Comparison of ENCODE assay signal across 13 mouse cellular contexts in genomic region chr5:124192251-124192710, GRCm38 (mm10). TPM values are rescaled to one million over a fixed set of nuclear protein-coding genes. Genes with fewer than 3 reads are reported as not detected.
DNase-seq lines count a peak whose midpoint lies in the region; ATAC-seq and TF ChIP-seq lines count a peak whose summit lies in the region.
"Had no signal": no experiment of that assay in that cellular context is flagged by ENCODE, and none has a peak within 500 bp of the region (broad histone marks: within the 10 kb centered on the region; RNA-seq: fewer than 3 reads in every experiment).

No protein-coding gene starts in this region.

- ATAC-seq in midbrain, embryonic 16.5 days = no peak
- ATAC-seq in heart, embryonic 13.5 days (ENCODE audit: extremely low read depth, insufficient number of reproducible peaks, low FRiP score, low TSS enrichment) = no peak
- no peak for ATAC-seq in midbrain, embryonic 14.5 days (ENCODE audit: low FRiP score, low TSS enrichment)

- no peaks in the 10 kb centered on the region for H3K9me3 ChIP-seq in midbrain, embryonic 10.5 days (replicated peaks)
- no peaks in the 10 kb centered on the region for H3K9me3 ChIP-seq in midbrain, embryonic 16.5 days (replicated peaks; ENCODE audit: control insufficient read depth, low read length, poor library complexity, severe bottlenecking)
- no peaks in the 10 kb centered on the region for H3K9me3 ChIP-seq in heart, embryonic 13.5 days
- H3K9me3 ChIP-seq in midbrain, embryonic 14.5 days (ENCODE audit: control insufficient read depth, low read length) = no peaks in the 10 kb centered on the region

- peak overlapping the region; percentile 91 for H3K27ac ChIP-seq in heart, adult 2 months
- H3K27ac ChIP-seq in midbrain, embryonic 10.5 days (replicated peaks) = 0 out of 2 replicates have a peak overlapping the region, but pooled peaks have one; percentile 55
- H3K27ac ChIP-seq in midbrain, embryonic 16.5 days (ENCODE audit: low read length) = no peak overlapping the region; the same call in 1 of the 2 replicates
- H3K27ac ChIP-seq in heart, embryonic 13.5 days (replicated peaks) = peak overlapping the region; percentile 90
- peak overlapping the region; percentile 67 for H3K27ac ChIP-seq in midbrain, embryonic 14.5 days (replicated peaks; ENCODE audit: low read depth, low read length)

- no peaks in the 10 kb centered on the region for H3K79me2 ChIP-seq in heart, adult 2 months (replicated peaks; ENCODE audit: control insufficient read depth, insufficient read depth, low read length)

- intact Hi-C loops in heart, adult 2 months (cut with DNase I) = no loop called here

- H3K27me3 ChIP-seq in heart, adult 2 months (ENCODE audit: control insufficient read depth, insufficient read depth, low read length) = no peaks in the 10 kb centered on the region
- peaks cover 12% of the 10 kb centered on the region; the same call in 1 of the 2 replicates for H3K27me3 ChIP-seq in midbrain, embryonic 10.5 days (ENCODE audit: low read depth, poor library complexity, severe bottlenecking)
- no peaks in the 10 kb centered on the region for H3K27me3 ChIP-seq in midbrain, embryonic 16.5 days (ENCODE audit: control insufficient read depth, insufficient read depth, low read depth, low read length)
- H3K27me3 ChIP-seq in heart, embryonic 13.5 days (replicated peaks) = no peaks in the 10 kb centered on the region
- H3K27me3 ChIP-seq in midbrain, embryonic 14.5 days (ENCODE audit: control insufficient read depth, insufficient read depth, low read length) = no peaks in the 10 kb centered on the region
- H3K27me3 ChIP-seq: CH12.LX had no signal

- no peak overlapping the region for H3K4me2 ChIP-seq in midbrain, embryonic 16.5 days (ENCODE audit: low read length)
- H3K4me2 ChIP-seq in heart, embryonic 13.5 days = peak overlapping the region; percentile 48
- no peak overlapping the region for H3K4me2 ChIP-seq in midbrain, embryonic 14.5 days (ENCODE audit: low read length)

- peaks cover 51% of the 10 kb centered on the region for H3K4me1 ChIP-seq in heart, adult 2 months (ENCODE audit: control insufficient read depth, insufficient read depth, low read length)
- H3K4me1 ChIP-seq in midbrain, embryonic 10.5 days = peaks cover 57% of the 10 kb centered on the region
- H3K4me1 ChIP-seq in midbrain, embryonic 16.5 days (ENCODE audit: control insufficient read depth, insufficient read depth, low read length) = peaks cover 37% of the 10 kb centered on the region
- peaks cover 94% of the 10 kb centered on the region for H3K4me1 ChIP-seq in heart, embryonic 13.5 days
- H3K4me1 ChIP-seq in midbrain, embryonic 14.5 days (ENCODE audit: control insufficient read depth, insufficient read depth, low read length) = peaks cover 49% of the 10 kb centered on the region

- peak in 1 of 2 experiments; percentile 62 for DNase-seq in heart, adult 2 months
- DNase-seq in heart, adult 9 months (ENCODE audit: low spot score in 2 of 2) = no peak
- DNase-seq in midbrain, embryonic 10.5 days (ENCODE audit: low spot score) = no peak
- DNase-seq in midbrain, embryonic 14.5 days = no peak
- DNase-seq in adrenal gland, postnatal 10 days = no peak
- DNase-seq in spleen, postnatal 4 days (ENCODE audit: low spot score in 2 of 2) = no peak
- DNase-seq: adrenal gland, postnatal 36 days; cerebellum, adult 18-20 months; kidney, postnatal 4 days; lung, adult 2 months had no signal

- TF ChIP-seq EP300 in heart, adult 2 months (IDR thresholded peaks at IDR 0.05; ENCODE audit: insufficient read depth, low read depth, low read length) = peak; percentile 38; the same call in 1 of the 2 replicates

- TF ChIP-seq POLR2A in heart, adult 2 months (IDR thresholded peaks at IDR 0.05; ENCODE audit: insufficient read depth, low read depth, low read length) = peak; percentile 55

- peak overlapping the region; percentile 19; the same call in 1 of the 2 replicates for H3K4me3 ChIP-seq in heart, adult 2 months
- no peak overlapping the region for H3K4me3 ChIP-seq in midbrain, embryonic 10.5 days
- H3K4me3 ChIP-seq in midbrain, embryonic 16.5 days (ENCODE audit: low read depth, low read length) = no peak overlapping the region
- no peak overlapping the region for H3K4me3 ChIP-seq in heart, embryonic 13.5 days
- H3K4me3 ChIP-seq in midbrain, embryonic 14.5 days (replicated peaks; ENCODE audit: low read depth, low read length) = no peak overlapping the region

- WGBS in heart, adult 2 months = 33% methylated on average over 7 of the region's 7 CpGs
- WGBS in midbrain, embryonic 10.5 days = 87% methylated on average over 7 of the region's 7 CpGs
- WGBS in midbrain, embryonic 16.5 days = 89% methylated on average over 7 of the region's 7 CpGs
- 43% methylated on average over 7 of the region's 7 CpGs for WGBS in heart, embryonic 13.5 days
- 85% methylated on average over 7 of the region's 7 CpGs for WGBS in midbrain, embryonic 14.5 days

- no peak for TF ChIP-seq CTCF in heart, adult 2 months (IDR thresholded peaks at IDR 0.05)

- H3K36me3 ChIP-seq in heart, adult 2 months (ENCODE audit: control insufficient read depth, insufficient read depth, low read length) = peaks cover 7% of the 10 kb centered on the region; the same call in 1 of the 2 replicates
- H3K36me3 ChIP-seq in midbrain, embryonic 10.5 days = no peaks in the 10 kb centered on the region
- H3K36me3 ChIP-seq in midbrain, embryonic 16.5 days (ENCODE audit: control insufficient read depth, insufficient read depth, low read length) = no peaks in the 10 kb centered on the region
- no peaks in the 10 kb centered on the region for H3K36me3 ChIP-seq in heart, embryonic 13.5 days
- no peaks in the 10 kb centered on the region for H3K36me3 ChIP-seq in midbrain, embryonic 14.5 days (ENCODE audit: control insufficient read depth, insufficient read depth, low read length)

- peak overlapping the region; percentile 60 for H3K9ac ChIP-seq in heart, adult 2 months (ENCODE audit: low read depth, low read length)
- no peak overlapping the region for H3K9ac ChIP-seq in midbrain, embryonic 16.5 days (ENCODE audit: low read depth, low read length)
- H3K9ac ChIP-seq in heart, embryonic 13.5 days = peak overlapping the region; percentile 72
- H3K9ac ChIP-seq in midbrain, embryonic 14.5 days (replicated peaks; ENCODE audit: low read length) = no peak overlapping the region

RNA-seq across cellular contexts. Expression of gene Pitpnm2, which starts 57.3 kb away (rescaled TPM):
- total RNA-seq in heart, adult 2 months (2021) = 10 to 100 TPM; 40.1 TPM
- 34.9 and 37.7 TPM in 2 replicates for polyA plus RNA-seq in heart, adult 2 months (2012; rRNA removed)
- polyA plus RNA-seq in midbrain, embryonic 10.5 days (2016; fragmentation: Nextera tagmentation; extraction: Ambion mirVana) = 2.9 and 4.0 TPM in 2 replicates
- polyA plus RNA-seq in midbrain, embryonic 16.5 days (2015; fragmentation: Nextera tagmentation; extraction: Ambion mirVana) = 9.6 and 10.9 TPM in 2 replicates
- polyA plus RNA-seq in heart, embryonic 13.5 days (2015; fragmentation: Nextera tagmentation; extraction: Ambion mirVana) = 5.1 and 6.6 TPM in 2 replicates
- 10.7 and 11.6 TPM in 2 replicates for polyA plus RNA-seq in midbrain, embryonic 14.5 days (2014; fragmentation: Nextera tagmentation; extraction: Ambion mirVana)
- 10 to 100 TPM; 40.4 to 53.6 TPM for total RNA-seq in adrenal gland, postnatal 10 days (2021)

Comparison
In these comparisons a context has a peak if more than half of its experiments do, and no peak if none do; other contexts are left out.
1. H3K9ac ChIP-seq: peak in heart, adult 2 months (single experiment) and heart, embryonic 13.5 days (single experiment); none in midbrain, embryonic 16.5 days (single experiment) and midbrain, embryonic 14.5 days (single experiment).